Comparison of ENCODE assay signal across 8 mouse cellular contexts in genomic region chr3:103575156-103575892, GRCm38 (mm10). TPM values are rescaled to one million over a fixed set of nuclear protein-coding genes. Genes with fewer than 3 reads are reported as not detected.
DNase-seq lines count a peak whose midpoint lies in the region; ATAC-seq and TF ChIP-seq lines count a peak whose summit lies in the region.

TSS of gene Syt6 (plus strand) at chr3:103575231.

- WGBS in kidney, postnatal 0 days, result 1% methylated on average over 43 of the region's 44 CpGs
- WGBS in limb, embryonic 10.5 days, result 1% methylated on average over 44 of the region's 44 CpGs

- TF ChIP-seq CTCF in kidney, postnatal 0 days (IDR thresholded peaks at IDR 0.05; ENCODE audit: low read depth), result no peak
- TF ChIP-seq CTCF in embryonic fibroblast, embryonic 13.5 days (IDR thresholded peaks at IDR 0.05; ENCODE audit: borderline replicate concordance, insufficient read depth, low read length), result no peak

- no peak within 1 kb of the TSS for H3K9ac ChIP-seq in kidney, postnatal 0 days (ENCODE audit: low read depth, low read length)

- H3K4me1 ChIP-seq in kidney, postnatal 0 days (replicated peaks; ENCODE audit: insufficient read depth, low read length), result peaks cover 7% of the 10 kb centered on the region
- H3K4me1 ChIP-seq in brown adipose tissue, adult 24 weeks (ENCODE audit: control insufficient read depth, insufficient read depth, insufficient read length, low read length), result peaks cover 4% of the 10 kb centered on the region; the same call in 1 of the 2 replicates
- no peaks in the 10 kb centered on the region for H3K4me1 ChIP-seq in embryonic fibroblast, embryonic 13.5 days (ENCODE audit: control insufficient read depth, insufficient read depth, low read length)
- H3K4me1 ChIP-seq in limb, embryonic 10.5 days, result peaks cover 35% of the 10 kb centered on the region

- peak within 1 kb of the TSS; percentile 39 for H3K4me3 ChIP-seq in kidney, postnatal 0 days (replicated peaks; ENCODE audit: low read depth, low read length)
- H3K4me3 ChIP-seq in brown adipose tissue, adult 24 weeks (ENCODE audit: insufficient read depth, low read depth, low read length), result peak within 1 kb of the TSS; percentile 52
- peak within 1 kb of the TSS; percentile 20; the same call in 1 of the 2 replicates for H3K4me3 ChIP-seq in embryonic fibroblast, embryonic 13.5 days (ENCODE audit: insufficient read depth, low read length)
- H3K4me3 ChIP-seq in limb, embryonic 10.5 days, result peak within 1 kb of the TSS; percentile 58

- H3K36me3 ChIP-seq in kidney, postnatal 0 days (ENCODE audit: insufficient read depth, low read length), result no peaks in the 10 kb centered on the region
- no peaks in the 10 kb centered on the region for H3K36me3 ChIP-seq in limb, embryonic 10.5 days

- no peak for DNase-seq in kidney, postnatal 0 days (ENCODE audit: low spot score)
- DNase-seq in kidney, adult 11 months, result no peak
- peak; percentile 57 for DNase-seq in limb, embryonic 10.5 days (ENCODE audit: low spot score)
- peak; percentile 75 for DNase-seq in retina, postnatal 1 day
- no peak for DNase-seq in layer of hippocampus, postnatal 14 days (ENCODE audit: low spot score in 2 of 2)
- no peak for DNase-seq in ovary, postnatal 14 days (ENCODE audit: low spot score)

- TF ChIP-seq POLR2A in embryonic fibroblast, embryonic 13.5 days (IDR thresholded peaks at IDR 0.05; ENCODE audit: low read depth, low read length), result no peak

- no peak for ATAC-seq in kidney, postnatal 0 days (replicated peaks; ENCODE audit: low FRiP score, low read depth)

- peak within 1 kb of the TSS; percentile 78 for H3K4me2 ChIP-seq in kidney, postnatal 0 days (ENCODE audit: low read length)

- no peaks in the 10 kb centered on the region for H3K9me3 ChIP-seq in kidney, postnatal 0 days (replicated peaks; ENCODE audit: low read length)
- H3K9me3 ChIP-seq in limb, embryonic 10.5 days (replicated peaks), result no peaks in the 10 kb centered on the region

- peaks cover 55% of the 10 kb centered on the region for H3K27me3 ChIP-seq in kidney, postnatal 0 days (ENCODE audit: insufficient read depth, low read length)
- peaks cover 89% of the 10 kb centered on the region for H3K27me3 ChIP-seq in limb, embryonic 10.5 days (ENCODE audit: low read depth, poor library complexity, severe bottlenecking)

- H3K27ac ChIP-seq in kidney, postnatal 0 days, result no peak within 1 kb of the TSS
- no peak within 1 kb of the TSS for H3K27ac ChIP-seq in brown adipose tissue, adult 24 weeks (replicated peaks; ENCODE audit: low read depth, low read length)
- H3K27ac ChIP-seq in embryonic fibroblast, embryonic 13.5 days (ENCODE audit: insufficient read depth, low read length), result no peak within 1 kb of the TSS
- H3K27ac ChIP-seq in limb, embryonic 10.5 days, result peak within 1 kb of the TSS; percentile 54

RNA-seq across cellular contexts. Expression of gene Syt6, which starts in this region (rescaled TPM):
- polyA plus RNA-seq in kidney, postnatal 0 days (2015; fragmentation: Nextera tagmentation; extraction: Ambion mirVana), result 0.05 TPM in 1 of 2 replicates, not detected in the other
- polyA plus RNA-seq in brown adipose tissue, adult 24 weeks (2012; ENCODE audit: insufficient read depth, insufficient read length, missing spikeins), result not detected in 2 replicates
- 0.32 TPM in 1 of 2 replicates, not detected in the other for polyA plus RNA-seq in embryonic fibroblast, embryonic 13.5 days (2011; ENCODE audit: insufficient read length, low read depth, missing spikeins)
- polyA plus RNA-seq in limb, embryonic 10.5 days (2016; fragmentation: Nextera tagmentation; extraction: Ambion mirVana), result 0.09 and 0.36 TPM in 2 replicates
- 1 to 10 TPM; 8.3 to 8.8 TPM for total RNA-seq in layer of hippocampus, postnatal 14 days (2021)

Comparison
In these comparisons a context has a peak if more than half of its experiments do, and no peak if none do; other contexts are left out.
1. Peak in DNase-seq, H3K4me3 ChIP-seq and H3K27ac ChIP-seq in limb, embryonic 10.5 days; RNA of the gene not detected or under 1 TPM.